Mouse (Mus musculus) liver, adult 2 months (tissue): ENCODE results near the gene Nlgn1.

Experiments
- CTCF ChIP-seq: fragments of 200-500 bp; IDR thresholded peaks from 2 replicates; pipeline ENCODE4 v1.5.1; 2011; ENCODE audit warnings: low read depth, low read length, control low read depth
- POLR2A ChIP-seq: fragments of 200-500 bp; IDR thresholded peaks from 2 replicates; pipeline ENCODE4 v1.6.1; 2011; ENCODE audit warnings: low read length, control low read depth; ENCODE audit not compliant: insufficient read depth; ENCODE audit errors: extremely low read depth

DNA sequence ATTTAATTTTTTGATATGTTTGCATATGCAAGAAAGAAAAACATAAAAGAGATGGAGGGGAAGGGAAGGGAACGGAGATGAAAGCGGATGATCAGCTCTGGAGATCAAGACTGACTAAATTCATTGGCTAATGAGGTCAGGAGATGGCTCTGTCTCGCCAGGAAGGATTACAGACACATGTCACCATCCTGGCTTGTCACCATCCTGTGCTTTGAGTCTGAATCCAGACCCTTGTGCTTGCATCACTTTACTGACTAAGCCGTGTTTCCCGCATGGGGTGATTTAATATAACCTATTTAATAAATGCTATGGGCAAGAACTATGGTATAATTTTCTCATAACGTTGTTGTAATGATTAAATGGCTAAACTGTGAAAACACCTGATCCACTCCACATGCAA, 202.8 kb downstream of the Nlgn1 start:
- TF ChIP-seq POLR2A (no peak), CTCF (no peak)
